Mouse (Mus musculus) cerebellum, postnatal 14 days (tissue): ENCODE measurements around the gene Il17rb.

ENCODE experiments used
- DNase-seq, 2 experiments: peaks; one replicate each; pipeline ENCODE4 v3.0.0; 2021; ENCODE audit warnings: mixed read lengths in 2 of 2

Gene Il17rb

GRCm38 (mm10) chr14:30015008-30015407, 6.3 kb upstream of the Il17rb start:
- no peak for DNase-seq

GRCm38 (mm10) chr14:30014487-30014886, 5.8 kb upstream of the Il17rb start:
- no peak for DNase-seq

- no peak for DNase-seq
Measured at GRCm38 (mm10) chr14:30011886-30012560, 3.3 kb upstream of the Il17rb start.

GRCm38 (mm10) chr14:30009864-30010560, 1.3 kb upstream of the Il17rb start:
- DNase-seq = peak; percentile 82 to 89

GRCm38 (mm10) chr14:29999475-29999811, 9.3 kb downstream of the Il17rb start:
- DNase-seq = no peak

- no peak for DNase-seq
Measured at GRCm38 (mm10) chr14:29998747-29999474, 9.8 kb downstream of the Il17rb start.

GRCm38 (mm10) chr14:29997345-29997744, 11.4 kb downstream of the Il17rb start:
- no peak for DNase-seq

- no peak for DNase-seq
Measured at GRCm38 (mm10) chr14:29996000-29996751, 12.5 kb downstream of the Il17rb start.

GRCm38 (mm10) chr14:29994976-29995375, 13.7 kb downstream of the Il17rb start:
- no peak for DNase-seq

GRCm38 (mm10) chr14:29988337-29988736, 20.4 kb downstream of the Il17rb start:
- DNase-seq = no peak

GRCm38 (mm10) chr14:29987739-29988138, 21.0 kb downstream of the Il17rb start:
- no peak for DNase-seq

- DNase-seq = peak in 1 of 2 experiments; percentile 46
Measured at GRCm38 (mm10) chr14:29987276-29987675, 21.4 kb downstream of the Il17rb start.

GRCm38 (mm10) chr14:29986096-29986495, 22.6 kb downstream of the Il17rb start:
- DNase-seq = no peak

GRCm38 (mm10) chr14:29980447-29981205, 28.1 kb downstream of the Il17rb start:
- DNase-seq = peak in 1 of 2 experiments; percentile 58

- DNase-seq = peak; percentile 97 to 98
Measured at GRCm38 (mm10) chr14:29978254-29979204, 30.2 kb downstream of the Il17rb start, which contains the start of gene Actr8. TSS of gene Actr8 (plus strand) at chr14:29978337.

GRCm38 (mm10) chr14:29976927-29977326, 31.8 kb downstream of the Il17rb start:
- no peak for DNase-seq

GRCm38 (mm10) chr14:29971993-29972392, 36.7 kb downstream of the Il17rb start:
- no peak for DNase-seq

GRCm38 (mm10) chr14:29971446-29971845, 37.2 kb downstream of the Il17rb start:
- DNase-seq = no peak

- DNase-seq = peak; percentile 95 to 96
Measured at GRCm38 (mm10) chr14:29968075-29968821, 40.4 kb downstream of the Il17rb start, which contains the start of gene Selenok. TSS of gene Selenok (plus strand) at chr14:29968308.

- no peak for DNase-seq
Measured at GRCm38 (mm10) chr14:29967611-29968010, 41.1 kb downstream of the Il17rb start.
